Mouse (Mus musculus) embryonic facial prominence, embryonic 11.5 days (tissue): ENCODE data around the gene Ankrd33b. TPM values are rescaled to one million over a fixed set of nuclear protein-coding genes. Genes with fewer than 3 reads are reported as not detected.

ENCODE experiments used
- ATAC-seq: fragments of 200-750 bp; cut with Nextera tagmentation; replicated peaks from 2 replicates; pipeline ENCODE4 v1.8.0; 2017; ENCODE audit warnings: low read depth; ENCODE audit not compliant: insufficient number of reproducible peaks, low FRiP score, low TSS enrichment
- DNase-seq: peaks from one replicate; pipeline ENCODE4 v3.0.0-alpha.2; 2015; ENCODE audit warnings: low spot score
- H3K27ac ChIP-seq: fragments of 300-500 bp; sonication (generic); replicated peaks from 2 replicates; pipeline ENCODE4 v1.5.1; 2014; ENCODE audit warnings: mild to moderate bottlenecking, low read depth, low read length, control low read depth
- H3K27me3 ChIP-seq: fragments of 300-500 bp; sonication (generic); 2 replicates; pipeline ENCODE4 v1.6.1; 2014; ENCODE audit warnings: mild to moderate bottlenecking, low read length, moderate library complexity, mixed read lengths; ENCODE audit not compliant: control insufficient read depth, insufficient read depth
- H3K36me3 ChIP-seq: fragments of 300-500 bp; sonication (generic); replicated peaks from 2 replicates; pipeline ENCODE4 v1.6.1; 2014; ENCODE audit warnings: low read depth, mild to moderate bottlenecking, low read length, moderate library complexity, mixed read lengths; ENCODE audit not compliant: control insufficient read depth, insufficient read depth
- H3K4me1 ChIP-seq: fragments of 300-500 bp; sonication (generic); 2 replicates; pipeline ENCODE4 v1.6.1; 2014; ENCODE audit warnings: low read length, mixed read lengths; ENCODE audit not compliant: control insufficient read depth, insufficient read depth
- H3K4me2 ChIP-seq: fragments of 300-500 bp; sonication (generic); 2 replicates; pipeline ENCODE4 v1.6.1; 2014; ENCODE audit warnings: low read depth, mild to moderate bottlenecking, control low read depth, low read length, moderate library complexity
- H3K4me3 ChIP-seq: fragments of 300-500 bp; sonication (generic); 2 replicates; pipeline ENCODE4 v1.5.1; 2014; ENCODE audit warnings: low read depth, low read length, control low read depth
- H3K9ac ChIP-seq: fragments of 300-500 bp; sonication (generic); replicated peaks from 2 replicates; pipeline ENCODE4 v1.6.1; 2014; ENCODE audit warnings: mild to moderate bottlenecking, control low read depth, low read length
- H3K9me3 ChIP-seq: fragments of 300-500 bp; sonication (generic); replicated peaks from 2 replicates; pipeline ENCODE4 v1.6.1; 2016; ENCODE audit warnings: mild to moderate bottlenecking, low read length, inconsistent platforms, mixed read lengths; ENCODE audit not compliant: control insufficient read depth
- WGBS: fragments of 180-500 bp; shearing (Covaris S2); extraction: QIAGEN DNeasy Blood & Tissue Kit; methylation state at CpG from one replicate; pipeline ENCODE4 v1.1.7; 2014; 5-methylcytosine and 5-hydroxymethylcytosine counted together
- polyA plus RNA-seq: library from polyadenylated mRNA; unstranded; fragments of >200 nt; fragmentation: Nextera tagmentation; extraction: Ambion mirVana; gene quantifications from 2 replicates; pipeline ENCODE4 v1.2.1, GENCODE M21; 2014

The Ankrd33b gene
- polyA plus RNA-seq, 1 experiment from 2014 or later: 0.13 TPM

- H3K4me2 ChIP-seq: no peak overlapping the region
- no peaks in the 10 kb centered on the region for H3K27me3 ChIP-seq
- no peak overlapping the region for H3K4me3 ChIP-seq
- H3K9me3 ChIP-seq: no peaks in the 10 kb centered on the region
- H3K36me3 ChIP-seq: no peaks in the 10 kb centered on the region
- ATAC-seq: no peak
- H3K9ac ChIP-seq: no peak overlapping the region
- H3K4me1 ChIP-seq: no peaks in the 10 kb centered on the region
- no peak for DNase-seq
- 78% methylated on average over 7 of the region's 7 CpGs for WGBS
- H3K27ac ChIP-seq: no peak overlapping the region
Measured at GRCm38 (mm10) chr15:31332541-31333163, 34.9 kb downstream of the Ankrd33b start.

GRCm38 (mm10) chr15:31331742-31332141 lies 35.8 kb downstream of the Ankrd33b start:
- no peak for ATAC-seq
- WGBS: 66% methylated on average over 4 of the region's 4 CpGs

GRCm38 (mm10) chr15:31328082-31328614 lies 39.4 kb downstream of the Ankrd33b start:
- no peak for DNase-seq
- WGBS: 84% methylated on average over 9 of the region's 9 CpGs
- no peaks in the 10 kb centered on the region for H3K36me3 ChIP-seq
- H3K27ac ChIP-seq: no peak overlapping the region
- H3K4me1 ChIP-seq: no peaks in the 10 kb centered on the region
- no peak overlapping the region for H3K4me2 ChIP-seq
- H3K9me3 ChIP-seq: no peaks in the 10 kb centered on the region
- no peaks in the 10 kb centered on the region for H3K27me3 ChIP-seq
- no peak for ATAC-seq
- H3K4me3 ChIP-seq: no peak overlapping the region
- H3K9ac ChIP-seq: no peak overlapping the region

More at GRCm38 (mm10) chr15:31331742-31332141, 35.8 kb downstream of the Ankrd33b start:
- no peaks in the 10 kb centered on the region for H3K36me3 ChIP-seq
- no peak for DNase-seq
- H3K4me1 ChIP-seq: no peaks in the 10 kb centered on the region
- H3K27me3 ChIP-seq: no peaks in the 10 kb centered on the region
- no peak overlapping the region for H3K27ac ChIP-seq
- no peak overlapping the region for H3K9ac ChIP-seq
- no peaks in the 10 kb centered on the region for H3K9me3 ChIP-seq
- H3K4me3 ChIP-seq: no peak overlapping the region
- H3K4me2 ChIP-seq: no peak overlapping the region

GRCm38 (mm10) chr15:31325660-31326354 lies 41.7 kb downstream of the Ankrd33b start:
- no peaks in the 10 kb centered on the region for H3K9me3 ChIP-seq
- no peak overlapping the region for H3K9ac ChIP-seq
- no peaks in the 10 kb centered on the region for H3K36me3 ChIP-seq
- H3K4me2 ChIP-seq: no peak overlapping the region
- ATAC-seq: no peak
- no peaks in the 10 kb centered on the region for H3K27me3 ChIP-seq
- 93% methylated on average over 12 of the region's 12 CpGs for WGBS
- H3K27ac ChIP-seq: no peak overlapping the region
- H3K4me3 ChIP-seq: no peak overlapping the region
- H3K4me1 ChIP-seq: no peaks in the 10 kb centered on the region
- no peak for DNase-seq

GRCm38 (mm10) chr15:31324551-31324950 lies 43.0 kb downstream of the Ankrd33b start:
- no peak overlapping the region for H3K9ac ChIP-seq
- no peak overlapping the region for H3K27ac ChIP-seq
- H3K27me3 ChIP-seq: no peaks in the 10 kb centered on the region
- no peak overlapping the region for H3K4me2 ChIP-seq
- 79% methylated on average over 13 of the region's 13 CpGs for WGBS
- H3K4me1 ChIP-seq: no peaks in the 10 kb centered on the region
- ATAC-seq (no peak), DNase-seq (no peak)
- no peaks in the 10 kb centered on the region for H3K9me3 ChIP-seq
- no peaks in the 10 kb centered on the region for H3K36me3 ChIP-seq
- H3K4me3 ChIP-seq: no peak overlapping the region

- DNase-seq: no peak
- Histone ChIP-seq H3K36me3 (no peaks in the 10 kb centered on the region), H3K9me3 (no peaks in the 10 kb centered on the region), H3K9ac (no peak overlapping the region), H3K4me1 (no peaks in the 10 kb centered on the region), H3K27me3 (no peaks in the 10 kb centered on the region), H3K27ac (no peak overlapping the region), H3K4me2 (no peak overlapping the region), H3K4me3 (no peak overlapping the region)
- 75% methylated on average over 4 of the region's 4 CpGs for WGBS
- ATAC-seq: no peak
Measured at GRCm38 (mm10) chr15:31323684-31324083, 43.8 kb downstream of the Ankrd33b start.

- H3K27ac ChIP-seq: no peak overlapping the region
- H3K9ac ChIP-seq: no peak overlapping the region
- no peak overlapping the region for H3K4me2 ChIP-seq
- H3K9me3 ChIP-seq: no peaks in the 10 kb centered on the region
- ATAC-seq (no peak), DNase-seq (no peak)
- no peak overlapping the region for H3K4me3 ChIP-seq
- no peaks in the 10 kb centered on the region for H3K36me3 ChIP-seq
- WGBS: 70% methylated on average over 12 of the region's 12 CpGs
- no peaks in the 10 kb centered on the region for H3K4me1 ChIP-seq
- no peaks in the 10 kb centered on the region for H3K27me3 ChIP-seq
Measured at GRCm38 (mm10) chr15:31320598-31321377, 46.7 kb downstream of the Ankrd33b start.
